31 mouse cellular contexts compared by ENCODE assay signal in genomic region chr4:149407461-149407860, GRCm38 (mm10). TPM values are rescaled to one million over a fixed set of nuclear protein-coding genes. Genes with fewer than 3 reads are reported as not detected.
DNase-seq lines count a peak whose midpoint lies in the region; ATAC-seq and TF ChIP-seq lines count a peak whose summit lies in the region.
"Had no signal": no experiment of that assay in that cellular context is flagged by ENCODE, and none has a peak within 500 bp of the region (broad histone marks: within the 10 kb centered on the region; RNA-seq: fewer than 3 reads in every experiment).

No protein-coding gene starts in this region.

- no peaks in the 10 kb centered on the region for H3K27me3 ChIP-seq in kidney, adult 2 months (replicated peaks; ENCODE audit: control insufficient read depth, insufficient read depth, low read length)
- H3K27me3 ChIP-seq in kidney, embryonic 15.5 days = no peaks in the 10 kb centered on the region
- H3K27me3 ChIP-seq in limb, embryonic 12.5 days = no peaks in the 10 kb centered on the region
- H3K27me3 ChIP-seq in limb, embryonic 10.5 days (ENCODE audit: low read depth, poor library complexity, severe bottlenecking) = no peaks in the 10 kb centered on the region
- no peaks in the 10 kb centered on the region for H3K27me3 ChIP-seq in intestine, postnatal 0 days (replicated peaks; ENCODE audit: control insufficient read depth, insufficient read depth, low read length)
- H3K27me3 ChIP-seq: forebrain, embryonic 13.5 days; heart, embryonic 13.5 days; hindbrain, embryonic 15.5 days; liver, embryonic 13.5 days; midbrain, embryonic 13.5 days; neural tube, embryonic 13.5 days had no signal

- 49% methylated on average over 5 of the region's 5 CpGs for WGBS in kidney, adult 2 months
- 76% methylated on average over 5 of the region's 5 CpGs for WGBS in kidney, embryonic 15.5 days
- 85% methylated on average over 5 of the region's 5 CpGs for WGBS in limb, embryonic 12.5 days
- WGBS in limb, embryonic 10.5 days = 82% methylated on average over 5 of the region's 5 CpGs
- 50% methylated on average over 5 of the region's 5 CpGs for WGBS in intestine, postnatal 0 days

- no peak overlapping the region for H3K27ac ChIP-seq in kidney, adult 2 months (ENCODE audit: insufficient read depth, low read depth, low read length)
- no peak overlapping the region for H3K27ac ChIP-seq in kidney, embryonic 15.5 days
- 0 out of 2 replicates have a peak overlapping the region, but pooled peaks have one; percentile 8 for H3K27ac ChIP-seq in limb, embryonic 12.5 days
- H3K27ac ChIP-seq in limb, embryonic 10.5 days = no peak overlapping the region
- H3K27ac ChIP-seq in intestine, postnatal 0 days (ENCODE audit: low read depth, low read length) = no peak overlapping the region
- H3K27ac ChIP-seq: forebrain, embryonic 13.5 days; heart, embryonic 13.5 days; hindbrain, embryonic 10.5 days; hindbrain, embryonic 15.5 days; liver, embryonic 13.5 days; macrophage; midbrain, embryonic 13.5 days; neural tube, embryonic 13.5 days had no signal

- H3K9ac ChIP-seq in kidney, embryonic 15.5 days = no peak overlapping the region
- no peak overlapping the region for H3K9ac ChIP-seq in limb, embryonic 12.5 days (replicated peaks)
- H3K9ac ChIP-seq in intestine, postnatal 0 days (ENCODE audit: low read depth, low read length) = no peak overlapping the region
- H3K9ac ChIP-seq: forebrain, embryonic 13.5 days; heart, embryonic 13.5 days; hindbrain, embryonic 15.5 days; liver, embryonic 13.5 days; midbrain, embryonic 13.5 days; neural tube, embryonic 13.5 days had no signal

- TF ChIP-seq CTCF in kidney, adult 2 months (conservative IDR thresholded peaks at IDR 0.05; ENCODE audit: insufficient read depth, insufficient read length, low read depth, low read length) = no peak
- TF ChIP-seq CTCF in intestine, postnatal 0 days (IDR thresholded peaks at IDR 0.05; ENCODE audit: low read depth) = no peak

- H3K4me2 ChIP-seq in kidney, embryonic 15.5 days = no peak overlapping the region
- H3K4me2 ChIP-seq in limb, embryonic 12.5 days = no peak overlapping the region
- H3K4me2 ChIP-seq in intestine, postnatal 0 days (replicated peaks; ENCODE audit: low read depth) = no peak overlapping the region
- H3K4me2 ChIP-seq: forebrain, embryonic 13.5 days; heart, embryonic 13.5 days; hindbrain, embryonic 15.5 days; midbrain, embryonic 13.5 days; neural tube, embryonic 13.5 days had no signal

- TF ChIP-seq POLR2A in kidney, adult 2 months (IDR thresholded peaks at IDR 0.05; ENCODE audit: low read depth, low read length) = no peak

- H3K36me3 ChIP-seq in kidney, adult 2 months (ENCODE audit: control insufficient read depth, insufficient read depth, low read length) = no peaks in the 10 kb centered on the region; the same call in 1 of the 2 replicates
- H3K36me3 ChIP-seq in kidney, embryonic 15.5 days = peaks cover 19% of the 10 kb centered on the region; the same call in 1 of the 2 replicates
- H3K36me3 ChIP-seq in limb, embryonic 12.5 days = peaks cover 25% of the 10 kb centered on the region
- peaks cover 57% of the 10 kb centered on the region for H3K36me3 ChIP-seq in limb, embryonic 10.5 days
- peaks cover 17% of the 10 kb centered on the region; the same call in 1 of the 2 replicates for H3K36me3 ChIP-seq in intestine, postnatal 0 days (ENCODE audit: control insufficient read depth, insufficient read depth)
- H3K36me3 ChIP-seq: hindbrain, embryonic 15.5 days; midbrain, embryonic 13.5 days had no signal

- ATAC-seq in kidney, embryonic 15.5 days (replicated peaks; ENCODE audit: low FRiP score) = no peak
- no peak for ATAC-seq in limb, embryonic 12.5 days (ENCODE audit: insufficient number of reproducible peaks, insufficient read depth, low FRiP score, low TSS enrichment, low read depth)
- ATAC-seq in intestine, postnatal 0 days = 0 out of 2 replicates have a peak, but pooled peaks have one; percentile 26
- ATAC-seq: forebrain, embryonic 13.5 days; inflammation-experienced regulatory T-cells, adult 6 months; midbrain, embryonic 13.5 days had no signal

- no peak overlapping the region for H3K4me3 ChIP-seq in kidney, adult 2 months (ENCODE audit: insufficient read depth, low read depth, low read length)
- no peak overlapping the region for H3K4me3 ChIP-seq in kidney, embryonic 15.5 days (replicated peaks)
- no peak overlapping the region for H3K4me3 ChIP-seq in limb, embryonic 12.5 days (replicated peaks)
- H3K4me3 ChIP-seq in limb, embryonic 10.5 days = no peak overlapping the region
- H3K4me3 ChIP-seq in intestine, postnatal 0 days (ENCODE audit: low read depth, low read length) = no peak overlapping the region
- H3K4me3 ChIP-seq: forebrain, embryonic 13.5 days; heart, embryonic 13.5 days; hindbrain, embryonic 10.5 days; hindbrain, embryonic 15.5 days; liver, embryonic 13.5 days; midbrain, embryonic 13.5 days; neural tube, embryonic 13.5 days had no signal

- DNase-seq in kidney, adult 2 months = peak; percentile 83
- no peak for DNase-seq in limb, embryonic 10.5 days (ENCODE audit: low spot score)
- DNase-seq in adipocyte (ENCODE audit: low spot score) = no peak
- no peak for DNase-seq in layer of hippocampus, postnatal 36 days
- DNase-seq: adrenal gland, postnatal 10 days; cerebellum, adult 8-10 months; cerebellum, postnatal 36 days; gastrocnemius, postnatal 10 days; heart, postnatal 10 days; liver, embryonic 13.5 days; lung, adult 2 months; lung, postnatal 10 days; right cerebral cortex, postnatal 4 days; thymus, adult 2 months; thymus, postnatal 36 days had no signal

- H3K4me1 ChIP-seq in kidney, adult 2 months (ENCODE audit: control insufficient read depth, insufficient read depth, low read length) = peaks cover 41% of the 10 kb centered on the region
- H3K4me1 ChIP-seq in kidney, embryonic 15.5 days = peaks cover 40% of the 10 kb centered on the region
- peaks cover 43% of the 10 kb centered on the region for H3K4me1 ChIP-seq in limb, embryonic 12.5 days (replicated peaks)
- H3K4me1 ChIP-seq in limb, embryonic 10.5 days = peaks cover 37% of the 10 kb centered on the region
- H3K4me1 ChIP-seq in intestine, postnatal 0 days (replicated peaks; ENCODE audit: control insufficient read depth, insufficient read depth, low read length) = peaks cover 6% of the 10 kb centered on the region

- no peaks in the 10 kb centered on the region for H3K9me3 ChIP-seq in kidney, embryonic 15.5 days (replicated peaks)
- H3K9me3 ChIP-seq in limb, embryonic 12.5 days = no peaks in the 10 kb centered on the region; the same call in 1 of the 2 replicates
- H3K9me3 ChIP-seq in limb, embryonic 10.5 days (replicated peaks) = no peaks in the 10 kb centered on the region
- H3K9me3 ChIP-seq in intestine, postnatal 0 days (ENCODE audit: control insufficient read depth) = no peaks in the 10 kb centered on the region
- H3K9me3 ChIP-seq: forebrain, embryonic 13.5 days; heart, embryonic 13.5 days; hindbrain, embryonic 10.5 days; hindbrain, embryonic 15.5 days; liver, embryonic 13.5 days; midbrain, embryonic 13.5 days; neural tube, embryonic 13.5 days had no signal

RNA-seq across cellular contexts. Expression of gene Ube4b, which starts 19.1 kb away (rescaled TPM):
- 49.5 and 56.5 TPM in 2 replicates for polyA plus RNA-seq in kidney, adult 2 months (2012; rRNA removed)
- 48.1 and 49.6 TPM in 2 replicates for polyA plus RNA-seq in kidney, embryonic 15.5 days (2015; fragmentation: Nextera tagmentation; extraction: Ambion mirVana)
- polyA plus RNA-seq in limb, embryonic 12.5 days (2016; fragmentation: Nextera tagmentation; extraction: Ambion mirVana) = 55.1 and 67.3 TPM in 2 replicates
- polyA plus RNA-seq in limb, embryonic 10.5 days (2016; fragmentation: Nextera tagmentation; extraction: Ambion mirVana) = 72.2 and 76.4 TPM in 2 replicates
- 47.2 and 47.6 TPM in 2 replicates for polyA plus RNA-seq in intestine, postnatal 0 days (2015; fragmentation: Nextera tagmentation; extraction: Ambion mirVana)
- 100 to 1,000 TPM; 100 TPM for total RNA-seq in layer of hippocampus, postnatal 36 days (2021)

RNA-seq across cellular contexts. Expression of gene Rbp7, which starts 47.3 kb away (rescaled TPM):
- 2.0 and 2.9 TPM in 2 replicates for polyA plus RNA-seq in kidney, adult 2 months (2012; rRNA removed)
- polyA plus RNA-seq in kidney, embryonic 15.5 days (2015; fragmentation: Nextera tagmentation; extraction: Ambion mirVana) = 0.77 and 0.90 TPM in 2 replicates
- polyA plus RNA-seq in limb, embryonic 12.5 days (2016; fragmentation: Nextera tagmentation; extraction: Ambion mirVana) = not detected in 2 replicates
- not detected in 2 replicates for polyA plus RNA-seq in limb, embryonic 10.5 days (2016; fragmentation: Nextera tagmentation; extraction: Ambion mirVana)
- polyA plus RNA-seq in intestine, postnatal 0 days (2015; fragmentation: Nextera tagmentation; extraction: Ambion mirVana) = 3.8 and 4.0 TPM in 2 replicates
- not detected for total RNA-seq in layer of hippocampus, postnatal 36 days (2021)
- total RNA-seq: layer of hippocampus, adult 18-20 months; layer of hippocampus, postnatal 14 days; left cerebral cortex, adult 8-10 months; megakaryocyte-erythroid progenitor cell, adult 5-6 weeks had no signal
- polyA plus RNA-seq: embryonic facial prominence, embryonic 11.5 days; forebrain, embryonic 13.5 days; hindbrain, embryonic 10.5 days; hindbrain, embryonic 15.5 days; inflammation-experienced regulatory T-cells, adult 6 months; liver, embryonic 13.5 days; macrophage; midbrain, embryonic 13.5 days; neural tube, embryonic 13.5 days had no signal
